Mouse (Mus musculus): ENCODE measurements around the gene Ogdh. TPM values are rescaled to one million over a fixed set of nuclear protein-coding genes. Genes with fewer than 3 reads are reported as not detected.
A peak's percentile ranks its signal among the peaks of the same experiment; 100 is the strongest.

Gene Ogdh
- polyA plus RNA-seq, 1 experiment, result 102 TPM

DNA sequence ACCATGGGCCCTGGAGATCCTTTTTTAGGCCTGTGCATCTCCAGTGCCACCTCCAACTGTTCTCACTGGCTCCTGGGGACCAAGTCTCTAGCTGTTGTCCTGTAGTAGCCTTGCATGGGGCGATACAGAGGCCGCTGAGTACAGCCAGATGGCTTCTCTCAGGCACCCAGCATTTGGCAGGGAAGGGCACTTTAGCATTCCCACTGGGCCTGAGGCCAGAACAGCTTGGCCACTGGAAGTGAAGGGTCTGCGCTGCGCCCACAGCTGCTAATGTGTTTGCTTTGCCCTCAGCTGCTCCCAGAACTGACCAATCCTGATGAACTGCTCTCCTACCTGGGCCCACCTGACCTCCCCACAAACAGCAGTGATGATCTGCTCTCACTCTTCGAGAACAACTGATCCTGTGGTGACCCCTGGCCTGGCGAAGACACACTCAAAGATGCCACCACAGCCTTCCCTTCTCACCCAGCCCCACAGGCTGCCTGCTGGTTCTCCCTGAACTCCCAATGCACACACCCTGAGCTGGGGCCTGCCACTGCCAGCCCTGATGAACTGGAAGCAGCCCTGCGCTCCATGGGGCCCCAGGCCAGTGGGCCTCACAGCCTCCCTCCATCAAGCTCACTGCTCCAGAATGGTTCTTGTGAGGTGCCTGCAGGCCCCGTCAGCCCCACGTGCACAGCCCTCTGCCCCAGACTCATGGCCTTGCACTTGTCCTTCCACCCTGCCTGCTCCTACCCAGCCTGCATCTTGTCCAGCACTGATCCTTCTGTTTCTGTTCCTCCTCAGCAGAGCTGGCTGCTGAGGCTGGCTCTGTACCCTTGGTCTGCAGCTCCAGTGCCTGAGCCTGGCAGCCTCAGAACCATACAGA lies 113.5 kb downstream of the Ogdh start:
- Histone ChIP-seq H3K4me3 (ENCODE audit: insufficient read depth, poor library complexity, severe bottlenecking) (no peak overlapping the region), H3K27me3 (ENCODE audit: control insufficient read depth, insufficient read depth, insufficient read length) (no peaks in the 10 kb centered on the region), H3ac (ENCODE audit: control insufficient read depth, insufficient read length, low read depth) (no peak overlapping the region), H3K79me3 (ENCODE audit: low read depth) (no peaks in the 10 kb centered on the region), H3K36me3 (ENCODE audit: control insufficient read depth, insufficient read depth) (peaks cover 43% of the 10 kb centered on the region), H3K79me2 (ENCODE audit: control insufficient read depth, insufficient read depth) (no peaks in the 10 kb centered on the region)
- TF ChIP-seq MYOD1 (IDR thresholded peaks at IDR 0.05; ENCODE audit: control insufficient read depth, insufficient read length, low read depth), result no peak
- no peak for TF ChIP-seq FOSL1 (IDR thresholded peaks at IDR 0.05; ENCODE audit: insufficient read depth, low read length, poor library complexity, severe bottlenecking)
- TF ChIP-seq MYOG (IDR thresholded peaks at IDR 0.05; ENCODE audit: control insufficient read depth, extremely low read depth, insufficient read length), result no peak
- TF ChIP-seq CEBPB (IDR thresholded peaks at IDR 0.05; ENCODE audit: low read depth), result no peak
- no peak for TF ChIP-seq CTCF (IDR thresholded peaks at IDR 0.05; ENCODE audit: control insufficient read depth, insufficient read depth, insufficient read length)
- TF ChIP-seq USF1 (IDR thresholded peaks at IDR 0.05; ENCODE audit: low read depth), result no peak
- TF ChIP-seq MAX (IDR thresholded peaks at IDR 0.05), result no peak

DNA sequence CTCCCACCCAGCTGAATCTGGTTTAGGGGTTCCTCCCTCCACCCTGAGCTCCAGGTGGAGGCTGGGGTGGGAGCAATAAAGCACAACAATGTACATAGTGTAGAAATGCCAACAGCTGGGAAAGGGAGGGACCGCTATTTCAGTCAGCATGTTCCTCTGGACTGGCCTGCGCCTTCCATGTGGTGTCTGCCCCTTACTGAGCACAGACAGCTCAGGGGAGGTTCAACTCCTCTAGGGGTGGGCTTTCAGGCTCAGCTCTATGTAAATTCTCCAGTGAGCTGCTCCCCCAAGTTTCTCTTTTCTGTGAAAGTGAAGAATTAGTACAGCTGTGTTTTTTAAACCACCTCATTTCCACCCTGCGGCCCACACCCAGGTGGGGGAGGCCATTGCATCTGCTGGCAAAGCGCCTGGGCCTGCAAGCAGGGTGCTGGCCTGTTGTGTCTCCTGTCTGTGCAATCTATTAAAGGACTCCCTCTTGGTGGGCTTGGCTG lies 114.2 kb downstream of the Ogdh start:
- H3K27me3 ChIP-seq (ENCODE audit: control insufficient read depth, insufficient read depth, insufficient read length), result no peaks in the 10 kb centered on the region
- no peaks in the 10 kb centered on the region for H3K79me3 ChIP-seq (ENCODE audit: low read depth)
- no peaks in the 10 kb centered on the region for H3K79me2 ChIP-seq (ENCODE audit: control insufficient read depth, insufficient read depth)
- H3K4me3 ChIP-seq (ENCODE audit: insufficient read depth, poor library complexity, severe bottlenecking), result no peak overlapping the region
- peaks cover 43% of the 10 kb centered on the region for H3K36me3 ChIP-seq (ENCODE audit: control insufficient read depth, insufficient read depth)
- no peak overlapping the region for H3ac ChIP-seq (ENCODE audit: control insufficient read depth, insufficient read length, low read depth)
- TF ChIP-seq MYOG (IDR thresholded peaks at IDR 0.05; ENCODE audit: control insufficient read depth, extremely low read depth, insufficient read length), result no peak
- no peak for TF ChIP-seq FOSL1 (IDR thresholded peaks at IDR 0.05; ENCODE audit: insufficient read depth, low read length, poor library complexity, severe bottlenecking)
- TF ChIP-seq USF1 (IDR thresholded peaks at IDR 0.05; ENCODE audit: low read depth), result no peak
- no peak for TF ChIP-seq CTCF (IDR thresholded peaks at IDR 0.05; ENCODE audit: control insufficient read depth, insufficient read depth, insufficient read length)
- no peak for TF ChIP-seq MAX (IDR thresholded peaks at IDR 0.05)
- no peak for TF ChIP-seq CEBPB (IDR thresholded peaks at IDR 0.05; ENCODE audit: low read depth)
- no peak for TF ChIP-seq MYOD1 (IDR thresholded peaks at IDR 0.05; ENCODE audit: control insufficient read depth, insufficient read length, low read depth)

Small RNAs within 50 kb of the gene (microRNA-seq; reads per million reads assigned to microRNA genes)
- 0.56 reads per million, percentile 11 among the genes with 10 or more reads in this experiment for gene Mir7651 (ENCODE audit: borderline microRNAs expressed)

Other genes starting within 250 kb of the Ogdh start
- gene Camk2b, start 225.3 kb upstream of the Ogdh start, polyA plus RNA-seq (2012; fragmentation: generic; extraction: Trizol), result 0.06 TPM
- gene A730071L15Rik, start 91.6 kb upstream of the Ogdh start, polyA plus RNA-seq (2012; fragmentation: generic; extraction: Trizol), result 0.08 TPM
- gene Nudcd3, start 91.2 kb upstream of the Ogdh start, polyA plus RNA-seq (2012; fragmentation: generic; extraction: Trizol), result 56.1 TPM
- 0.01 TPM for gene Npc1l1, start 61.5 kb upstream of the Ogdh start, polyA plus RNA-seq (2012; fragmentation: generic; extraction: Trizol)
- gene Ddx56, start 23.9 kb upstream of the Ogdh start, polyA plus RNA-seq (2012; fragmentation: generic; extraction: Trizol), result 77.3 TPM
- gene Tmed4, start 16.8 kb upstream of the Ogdh start, polyA plus RNA-seq (2012; fragmentation: generic; extraction: Trizol), result 58.0 TPM
- gene Zmiz2, start 97.4 kb downstream of the Ogdh start, polyA plus RNA-seq (2012; fragmentation: generic; extraction: Trizol), result 33.0 TPM
- 4,929 TPM for gene Ppia, start 123.8 kb downstream of the Ogdh start, polyA plus RNA-seq (2012; fragmentation: generic; extraction: Trizol)
- 153 TPM for gene H2afv, start 152.8 kb downstream of the Ogdh start, polyA plus RNA-seq (2012; fragmentation: generic; extraction: Trizol)
- gene Purb, start 184.3 kb downstream of the Ogdh start, polyA plus RNA-seq (2012; fragmentation: generic; extraction: Trizol), result 41.0 TPM
- gene Myo1g, start 229.3 kb downstream of the Ogdh start, polyA plus RNA-seq (2012; fragmentation: generic; extraction: Trizol), result 0.04 TPM

All from C2C12 (cell line).